Mouse (Mus musculus): ENCODE results near the gene Wdr82.

- no peak for TF ChIP-seq CTCF (IDR thresholded peaks at IDR 0.05; ENCODE audit: extremely low read depth, insufficient read depth, low read length)
- TF ChIP-seq POLR2A (IDR thresholded peaks at IDR 0.05; ENCODE audit: extremely low read depth, insufficient read depth, low read length), result no peak
Observed at GRCm38 (mm10) chr9:106193930-106194807, 23.4 kb downstream of the Wdr82 start.
